Mouse (Mus musculus) hindbrain, embryonic 11.5 days (tissue): Measurements from ENCODE around the gene Gfpt2. TPM values are rescaled to one million over a fixed set of nuclear protein-coding genes. Genes with fewer than 3 reads are reported as not detected.
"Not testable (repeated sequence)": the region's sequence is repeated elsewhere in the genome, so short reads cannot be mapped to it uniquely, and the experiment has no call there.

Experiments used
- ATAC-seq: fragments of 200-750 bp; cut with Nextera tagmentation; 2 replicates; pipeline ENCODE4 v1.8.0; 2017; ENCODE audit warnings: mild to moderate bottlenecking, moderate TSS enrichment, moderate library complexity; ENCODE audit not compliant: low FRiP score
- DNase-seq: peaks from one replicate; pipeline ENCODE4 v3.0.0-alpha.2; 2015; ENCODE audit warnings: low spot score
- H3K27ac ChIP-seq: fragments of 300-500 bp; sonication (generic); 2 replicates; pipeline ENCODE4 v1.5.1; 2014; ENCODE audit warnings: mild to moderate bottlenecking, low read depth, low read length
- H3K27me3 ChIP-seq: fragments of 300-500 bp; sonication (generic); 2 replicates; pipeline ENCODE4 v1.6.1; 2014; ENCODE audit warnings: mild to moderate bottlenecking, low read length, moderate library complexity, mixed read lengths; ENCODE audit not compliant: control insufficient read depth, insufficient read depth
- H3K36me3 ChIP-seq: fragments of 300-500 bp; sonication (generic); 2 replicates; pipeline ENCODE4 v1.6.1; 2014; ENCODE audit warnings: mild to moderate bottlenecking, low read length, moderate library complexity, mixed read lengths; ENCODE audit not compliant: control insufficient read depth, insufficient read depth
- H3K4me1 ChIP-seq: fragments of 300-500 bp; sonication (generic); replicated peaks from 2 replicates; pipeline ENCODE4 v1.6.1; 2014; ENCODE audit warnings: low read length, mixed read lengths; ENCODE audit not compliant: control insufficient read depth, insufficient read depth
- H3K4me2 ChIP-seq: fragments of 300-500 bp; sonication (generic); replicated peaks from 2 replicates; pipeline ENCODE4 v1.6.1; 2014; ENCODE audit warnings: mild to moderate bottlenecking, low read depth, low read length
- H3K4me3 ChIP-seq: fragments of 300-500 bp; sonication (generic); 2 replicates; pipeline ENCODE4 v1.5.1; 2014; ENCODE audit warnings: low read depth, low read length
- H3K9ac ChIP-seq: fragments of 300-500 bp; sonication (generic); 2 replicates; pipeline ENCODE4 v1.6.1; 2014; ENCODE audit warnings: low read depth, low read length
- H3K9me3 ChIP-seq: fragments of 300-500 bp; sonication (generic); 2 replicates; pipeline ENCODE4 v1.6.1; 2016; ENCODE audit warnings: low read length; ENCODE audit not compliant: control insufficient read depth
- WGBS: fragments of 180-500 bp; shearing (Covaris S2); extraction: QIAGEN DNeasy Blood & Tissue Kit; methylation state at CpG from one replicate; pipeline ENCODE4 v1.1.7; 2014; 5-methylcytosine and 5-hydroxymethylcytosine counted together
- polyA plus RNA-seq: library from polyadenylated mRNA; unstranded; fragments of >200 nt; fragmentation: Nextera tagmentation; extraction: Ambion mirVana; gene quantifications from 2 replicates; pipeline ENCODE4 v1.2.1, GENCODE M21; 2014

Gfpt2 gene
- polyA plus RNA-seq, 1 experiment from 2014 or later, result 13.0 TPM

DNA sequence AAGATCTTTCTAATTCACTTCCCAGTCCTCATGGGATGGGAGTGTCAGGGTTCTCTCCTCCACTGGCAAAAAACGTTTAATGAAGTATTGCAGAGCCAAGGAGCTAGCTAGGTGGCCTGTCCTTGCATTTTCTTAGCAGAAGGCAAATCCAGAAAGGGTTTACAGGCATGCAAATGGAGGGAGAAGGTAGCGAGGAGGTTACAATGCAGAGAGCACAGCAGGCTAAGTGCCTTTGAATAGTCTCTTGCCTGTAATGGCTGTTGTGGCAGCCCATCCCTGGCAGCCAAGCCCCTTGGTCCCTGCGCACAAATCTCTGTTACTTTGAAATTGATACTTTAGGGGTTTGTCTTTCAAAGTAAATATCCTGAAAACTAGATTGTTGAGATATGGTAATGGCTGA lies 12.2 kb downstream of the Gfpt2 start:
- ATAC-seq (no peak), DNase-seq (no peak)
- no peaks in the 10 kb centered on the region for H3K36me3 ChIP-seq
- no peaks in the 10 kb centered on the region for H3K27me3 ChIP-seq
- no peaks in the 10 kb centered on the region for H3K9me3 ChIP-seq
- no peak overlapping the region for H3K4me3 ChIP-seq
- H3K4me1 ChIP-seq, result no peaks in the 10 kb centered on the region
- no peak overlapping the region for H3K9ac ChIP-seq
- WGBS, result 31% methylated on average over 3 of the region's 3 CpGs
- H3K4me2 ChIP-seq, result no peak overlapping the region
- no peak overlapping the region for H3K27ac ChIP-seq

DNA sequence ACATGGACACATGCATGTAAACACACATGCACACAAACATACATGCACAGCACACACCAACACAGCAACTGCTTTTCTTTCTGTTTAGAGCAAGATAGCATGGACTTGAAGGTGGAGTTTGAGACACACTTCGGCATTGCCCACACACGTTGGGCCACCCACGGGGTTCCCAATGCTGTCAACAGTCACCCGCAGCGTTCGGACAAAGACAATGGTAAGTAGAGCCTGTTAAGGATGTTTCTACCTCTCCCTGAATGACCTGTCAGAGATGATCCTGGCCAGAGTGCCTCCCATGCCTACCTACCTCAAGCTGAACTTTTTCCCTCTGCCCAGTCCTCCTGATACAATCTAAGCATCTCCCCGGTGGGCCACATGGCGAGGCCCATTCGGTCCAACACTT lies 15.0 kb downstream of the Gfpt2 start:
- Histone ChIP-seq H3K27ac (no peak overlapping the region), H3K9me3 (no peaks in the 10 kb centered on the region), H3K4me3 (no peak overlapping the region), H3K4me1 (no peaks in the 10 kb centered on the region), H3K4me2 (no peak overlapping the region), H3K27me3 (no peaks in the 10 kb centered on the region), H3K9ac (no peak overlapping the region), H3K36me3 (no peaks in the 10 kb centered on the region)
- ATAC-seq (no peak), DNase-seq (no peak)
- 93% methylated on average over 9 of the region's 9 CpGs for WGBS

DNA sequence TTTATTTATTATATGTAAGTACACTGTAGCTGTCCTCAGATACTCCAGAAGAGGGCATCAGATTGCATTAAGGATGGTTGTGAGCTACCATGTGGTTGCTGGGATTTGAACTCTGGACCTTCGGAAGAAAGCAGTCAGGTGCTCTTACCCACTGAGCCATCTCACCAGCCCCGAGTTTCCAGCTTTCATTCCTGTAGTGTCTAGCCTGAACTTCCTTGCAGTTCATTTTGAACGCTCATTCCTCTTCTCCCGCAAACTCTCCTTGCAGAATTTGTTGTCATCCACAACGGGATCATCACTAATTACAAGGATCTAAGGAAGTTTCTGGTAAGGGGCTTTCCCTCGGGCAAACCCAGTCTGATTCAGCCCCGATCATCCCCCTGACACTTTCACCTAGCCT lies 16.7 kb downstream of the Gfpt2 start:
- not testable (repeated sequence) for H3K4me3 ChIP-seq, H3K9me3 ChIP-seq, H3K4me2 ChIP-seq, H3K27ac ChIP-seq, H3K27me3 ChIP-seq, H3K4me1 ChIP-seq, DNase-seq, H3K9ac ChIP-seq, ATAC-seq, H3K36me3 ChIP-seq
- WGBS, result 90% methylated on average over 7 of the region's 7 CpGs

DNA sequence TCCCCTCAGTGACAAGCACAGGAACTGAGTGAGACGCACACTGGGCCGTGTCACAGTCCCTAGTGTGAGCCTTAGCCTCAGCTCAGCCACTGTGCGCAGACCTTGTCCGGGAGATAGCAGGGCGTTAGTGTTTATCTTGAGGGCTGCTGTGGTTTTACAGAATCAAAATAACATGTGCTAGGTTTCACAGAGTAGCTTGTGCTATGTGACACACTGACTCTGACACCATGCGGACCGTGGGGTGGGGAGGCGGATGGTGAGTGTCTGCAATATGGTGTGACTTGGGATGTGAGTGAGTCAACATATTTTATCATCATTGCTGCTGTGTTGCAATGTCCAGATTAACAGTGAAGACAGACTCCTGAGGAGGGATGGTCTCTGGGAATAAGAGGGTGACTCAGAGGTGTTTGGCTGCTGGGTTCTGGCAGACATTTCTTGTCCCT lies 17.1 kb downstream of the Gfpt2 start:
- no peaks in the 10 kb centered on the region for H3K4me1 ChIP-seq
- WGBS, result 88% methylated on average over 8 of the region's 8 CpGs
- H3K9me3 ChIP-seq, result no peaks in the 10 kb centered on the region
- no peak overlapping the region for H3K27ac ChIP-seq
- H3K27me3 ChIP-seq, result no peaks in the 10 kb centered on the region
- no peak overlapping the region for H3K4me2 ChIP-seq
- no peaks in the 10 kb centered on the region for H3K36me3 ChIP-seq
- DNase-seq, result no peak
- no peak for ATAC-seq
- H3K4me3 ChIP-seq, result no peak overlapping the region
- no peak overlapping the region for H3K9ac ChIP-seq

DNA sequence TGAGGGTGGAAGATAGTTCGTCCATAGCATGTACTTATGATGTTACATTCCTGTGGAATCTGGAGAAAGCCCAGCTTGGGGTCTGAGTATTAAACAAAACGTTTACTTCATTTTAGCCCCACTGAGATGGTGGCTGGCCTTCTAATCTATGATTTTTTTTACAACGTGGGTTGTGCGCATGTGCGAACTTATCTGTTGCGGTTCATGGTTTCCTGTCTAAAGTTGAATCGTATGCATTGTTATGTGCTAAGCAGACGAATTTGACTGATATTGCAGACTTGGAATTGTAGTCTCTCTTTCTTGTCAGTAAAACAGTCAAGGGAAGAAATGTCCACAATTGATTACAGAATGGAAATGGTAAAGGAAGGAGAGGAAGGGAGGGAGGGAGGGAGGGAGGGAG lies 17.9 kb downstream of the Gfpt2 start:
- no peak for ATAC-seq
- Histone ChIP-seq H3K4me2 (no peak overlapping the region), H3K27me3 (no peaks in the 10 kb centered on the region), H3K9me3 (no peaks in the 10 kb centered on the region), H3K4me1 (no peaks in the 10 kb centered on the region), H3K36me3 (no peaks in the 10 kb centered on the region), H3K27ac (no peak overlapping the region), H3K9ac (no peak overlapping the region), H3K4me3 (no peak overlapping the region)
- no peak for DNase-seq
- 89% methylated on average over 8 of the region's 8 CpGs for WGBS

DNA sequence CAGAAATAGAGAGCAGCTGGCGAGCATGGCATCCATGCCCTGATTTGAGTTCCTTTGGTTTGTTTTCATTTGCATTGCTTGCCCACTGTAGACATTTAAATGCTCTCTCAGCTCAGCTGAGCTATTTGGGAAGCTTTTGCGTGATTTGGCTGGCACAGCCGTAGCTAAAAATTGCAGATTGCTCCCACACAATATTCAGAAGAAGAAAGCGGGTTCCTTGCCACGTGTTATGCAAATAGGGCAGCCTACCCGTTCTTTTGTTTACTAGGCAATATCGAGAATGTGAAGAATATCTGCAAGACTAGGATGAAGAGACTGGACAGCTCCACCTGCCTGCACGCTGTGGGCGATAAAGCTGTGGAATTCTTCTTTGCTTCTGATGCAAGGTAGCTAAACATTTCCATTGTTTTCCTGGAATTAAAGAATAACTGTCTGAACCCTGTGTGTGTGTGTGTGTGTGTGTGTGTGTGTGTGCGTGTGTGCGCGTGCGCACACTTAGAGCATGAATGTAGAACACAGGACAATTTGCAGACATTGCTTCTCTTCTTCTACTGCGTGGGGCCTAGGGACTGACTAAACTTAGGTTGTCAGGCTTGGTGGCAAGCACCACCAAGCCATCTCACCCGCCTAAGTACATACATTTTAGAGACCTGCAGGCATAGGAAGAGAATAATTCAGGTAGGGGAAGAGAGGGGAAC lies 25.0 kb downstream of the Gfpt2 start:
- Histone ChIP-seq H3K4me2 (no peak overlapping the region), H3K4me3 (no peak overlapping the region), H3K36me3 (no peaks in the 10 kb centered on the region), H3K9ac (no peak overlapping the region), H3K27me3 (no peaks in the 10 kb centered on the region), H3K9me3 (no peaks in the 10 kb centered on the region), H3K27ac (no peak overlapping the region), H3K4me1 (no peaks in the 10 kb centered on the region)
- ATAC-seq (no peak), DNase-seq (no peak)
- 92% methylated on average over 15 of the region's 15 CpGs for WGBS

DNA sequence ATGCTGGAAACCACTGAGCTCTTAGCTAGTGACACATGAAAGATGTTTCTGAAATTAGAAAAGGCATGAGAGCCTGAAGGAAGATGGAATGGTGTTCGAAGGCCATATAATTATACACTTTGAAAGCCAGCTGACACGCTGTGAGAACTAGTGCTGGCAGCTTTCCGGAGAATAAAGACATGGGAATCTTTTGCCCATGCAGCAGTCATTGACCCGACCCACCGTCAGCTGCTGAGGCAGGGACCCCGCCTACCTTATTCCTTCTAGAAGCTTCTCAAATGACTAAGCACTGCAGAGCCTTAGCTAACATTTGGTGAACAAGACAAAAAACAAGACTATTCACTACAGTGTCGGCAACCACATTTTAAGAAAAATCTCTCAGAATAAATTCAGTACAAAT lies 25.7 kb downstream of the Gfpt2 start:
- ATAC-seq (no peak), DNase-seq (no peak)
- Histone ChIP-seq H3K27ac (no peak overlapping the region), H3K4me2 (no peak overlapping the region), H3K9ac (no peak overlapping the region), H3K9me3 (no peaks in the 10 kb centered on the region), H3K36me3 (no peaks in the 10 kb centered on the region), H3K27me3 (no peaks in the 10 kb centered on the region), H3K4me3 (no peak overlapping the region), H3K4me1 (no peaks in the 10 kb centered on the region)
- 93% methylated on average over 7 of the region's 7 CpGs for WGBS

DNA sequence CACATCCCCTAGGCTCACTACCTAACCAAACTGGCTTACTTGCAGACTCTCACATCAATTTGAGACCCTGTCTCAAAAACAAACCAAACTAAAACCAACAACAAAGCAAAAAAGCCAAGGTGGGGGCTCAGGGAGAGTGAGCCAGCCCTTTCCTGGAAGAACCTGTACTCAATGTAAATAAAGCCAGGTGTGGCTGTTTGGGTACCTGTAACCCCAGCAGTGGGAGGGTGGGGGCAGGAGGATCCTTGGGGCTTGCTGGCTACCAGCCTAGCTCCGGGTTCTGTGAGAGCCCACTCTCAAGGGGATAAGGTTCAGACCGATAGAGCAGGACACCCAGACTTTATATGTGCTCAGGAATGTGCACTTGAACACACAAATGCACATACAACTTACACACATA lies 26.9 kb downstream of the Gfpt2 start:
- 92% methylated on average over 2 of the region's 2 CpGs for WGBS
- Histone ChIP-seq H3K4me1 (no peaks in the 10 kb centered on the region), H3K27ac (no peak overlapping the region), H3K36me3 (no peaks in the 10 kb centered on the region), H3K4me2 (no peak overlapping the region), H3K4me3 (no peak overlapping the region), H3K9ac (no peak overlapping the region), H3K27me3 (no peaks in the 10 kb centered on the region), H3K9me3 (no peaks in the 10 kb centered on the region)
- DNase-seq (no peak), ATAC-seq (no peak)

DNA sequence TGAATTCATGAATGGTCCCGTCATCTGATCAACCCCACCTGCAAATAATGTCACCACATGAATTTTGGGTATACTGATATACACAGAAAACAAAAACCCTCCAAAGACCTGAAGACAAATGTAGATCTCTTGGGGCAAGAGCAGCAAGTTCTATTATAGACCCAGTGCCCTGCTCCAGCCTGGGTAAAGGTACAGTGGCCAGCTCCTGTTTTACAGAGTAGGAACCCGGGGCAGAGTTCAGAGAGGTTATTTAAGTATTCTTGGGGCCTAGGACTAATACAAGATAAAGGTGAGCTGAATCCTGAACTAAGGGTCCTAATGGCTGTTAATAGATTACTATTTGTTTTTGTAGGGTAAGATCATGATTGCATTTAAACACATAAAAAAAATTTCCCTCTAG lies 27.6 kb downstream of the Gfpt2 start:
- H3K36me3 ChIP-seq, result no peaks in the 10 kb centered on the region
- no peaks in the 10 kb centered on the region for H3K27me3 ChIP-seq
- no peak for DNase-seq
- no peaks in the 10 kb centered on the region for H3K4me1 ChIP-seq
- H3K9me3 ChIP-seq, result no peaks in the 10 kb centered on the region
- ATAC-seq, result no peak
- H3K27ac ChIP-seq, result no peak overlapping the region
- WGBS, result 89% methylated on average over 2 of the region's 2 CpGs
- H3K4me3 ChIP-seq, result no peak overlapping the region
- no peak overlapping the region for H3K4me2 ChIP-seq
- no peak overlapping the region for H3K9ac ChIP-seq
